Mouse (Mus musculus) ES-Bruce4 (cell line): Measurements from ENCODE around the gene Snx15.

ENCODE experiments used
- CTCF ChIP-seq: IDR thresholded peaks from one replicate; pipeline ENCODE4 v1.8.1; 2011; ENCODE audit warnings: low read depth, low read length
- EP300 ChIP-seq: IDR thresholded peaks from 2 replicates; pipeline ENCODE4 v1.6.1; 2011; ENCODE audit warnings: low read depth, low read length; ENCODE audit not compliant: insufficient read depth
- POLR2A ChIP-seq: IDR thresholded peaks from one replicate; pipeline ENCODE4 v1.8.1; 2011; ENCODE audit warnings: low read length; ENCODE audit not compliant: insufficient read depth

DNA sequence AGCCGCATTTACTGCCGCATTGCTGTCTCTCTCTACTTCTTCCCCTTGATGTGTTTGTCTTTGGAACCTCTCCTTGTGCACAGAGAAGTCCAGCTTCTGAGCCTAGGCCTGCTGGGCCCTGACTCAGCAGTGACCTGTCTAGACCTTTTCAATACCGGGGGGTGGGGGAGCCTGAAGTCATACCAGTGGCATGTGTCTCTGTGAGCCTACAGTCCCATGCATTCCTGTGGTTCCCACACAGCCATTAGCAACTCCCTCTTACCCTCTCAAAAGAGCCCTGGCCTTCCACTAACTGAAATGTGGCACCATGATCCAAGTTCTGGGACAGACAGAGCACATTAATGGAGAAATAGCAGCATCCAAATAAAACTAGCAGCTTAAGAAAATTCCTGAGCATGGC lies 8.3 kb upstream of the Snx15 start:
- TF ChIP-seq POLR2A = no peak
- no peak for TF ChIP-seq CTCF
- no peak for TF ChIP-seq EP300
